Mouse (Mus musculus): ENCODE measurements around the gene Rad51d. TPM values are rescaled to one million over a fixed set of nuclear protein-coding genes. Genes with fewer than 3 reads are reported as not detected.
"Not testable (repeated sequence)": the region's sequence is repeated elsewhere in the genome, so short reads cannot be mapped to it uniquely, and the experiment has no call there.

The Rad51d gene
- polyA plus RNA-seq (2015; fragmentation: Nextera tagmentation; extraction: Ambion mirVana) = 13.5 and 15.2 TPM in 2 replicates

- Histone ChIP-seq H3K27ac (ENCODE audit: low read length) (peak within 1 kb of the TSS; percentile 20; the same call in 1 of the 2 replicates), H3K9ac (replicated peaks; ENCODE audit: low read depth, low read length) (peak within 1 kb of the TSS; percentile 79), H3K27me3 (replicated peaks; ENCODE audit: control insufficient read depth, insufficient read depth, low read length) (no peaks in the 10 kb centered on the region), H3K36me3 (ENCODE audit: control insufficient read depth, insufficient read depth) (no peaks in the 10 kb centered on the region), H3K9me3 (ENCODE audit: control insufficient read depth, low read length) (no peaks in the 10 kb centered on the region), H3K4me2 (ENCODE audit: low read length) (peak within 1 kb of the TSS; percentile 94), H3K4me1 (replicated peaks; ENCODE audit: control insufficient read depth, insufficient read depth, low read length) (peaks cover 24% of the 10 kb centered on the region), H3K4me3 (replicated peaks; ENCODE audit: low read length) (peak within 1 kb of the TSS; percentile 84)
- peak; percentile 89 for ATAC-seq
- WGBS = under 1% methylated on average over 26 of the region's 26 CpGs
Observed at GRCm38 (mm10) chr11:82890342-82890762, at the start of gene Rad51d. Gene Rad51d (minus strand): TSS chr11:82890614.

DNA sequence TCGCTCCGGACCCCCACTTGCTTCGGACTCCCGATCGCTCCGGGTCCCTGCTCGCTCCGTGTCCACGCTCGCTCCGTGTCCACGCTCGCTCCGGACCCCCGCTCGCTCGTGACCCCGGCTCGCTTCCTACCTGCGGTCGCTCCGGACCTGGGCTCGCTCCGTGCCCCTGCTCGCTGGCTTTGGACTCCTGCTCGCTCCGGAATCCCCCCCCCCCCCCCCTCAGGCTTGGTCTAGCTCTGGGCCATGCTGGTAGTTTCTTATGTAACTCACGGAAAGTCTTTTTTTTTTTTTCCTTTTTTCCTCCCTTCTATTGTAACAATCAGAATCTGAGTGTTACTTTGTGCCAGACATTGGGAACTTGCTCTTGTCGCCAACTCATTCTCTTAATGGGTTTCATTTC is 42.8 kb upstream of the Rad51d start:
- Histone ChIP-seq H3K4me3 (replicated peaks; ENCODE audit: low read length) (peak overlapping the region; percentile 47), H3K9ac (replicated peaks; ENCODE audit: low read depth, low read length) (no peak overlapping the region; the same call in 1 of the 2 replicates), H3K27ac (ENCODE audit: low read length) (no peak overlapping the region), H3K36me3 (ENCODE audit: control insufficient read depth, insufficient read depth) (no peaks in the 10 kb centered on the region), H3K4me2 (ENCODE audit: low read length) (peak overlapping the region; percentile 92), H3K4me1 (replicated peaks; ENCODE audit: control insufficient read depth, insufficient read depth, low read length) (peaks cover 17% of the 10 kb centered on the region), H3K27me3 (replicated peaks; ENCODE audit: control insufficient read depth, insufficient read depth, low read length) (peaks cover 40% of the 10 kb centered on the region), H3K9me3 (ENCODE audit: control insufficient read depth, low read length) (no peaks in the 10 kb centered on the region)
- WGBS = under 1% methylated on average over 29 of the region's 29 CpGs
- ATAC-seq = no peak

DNA sequence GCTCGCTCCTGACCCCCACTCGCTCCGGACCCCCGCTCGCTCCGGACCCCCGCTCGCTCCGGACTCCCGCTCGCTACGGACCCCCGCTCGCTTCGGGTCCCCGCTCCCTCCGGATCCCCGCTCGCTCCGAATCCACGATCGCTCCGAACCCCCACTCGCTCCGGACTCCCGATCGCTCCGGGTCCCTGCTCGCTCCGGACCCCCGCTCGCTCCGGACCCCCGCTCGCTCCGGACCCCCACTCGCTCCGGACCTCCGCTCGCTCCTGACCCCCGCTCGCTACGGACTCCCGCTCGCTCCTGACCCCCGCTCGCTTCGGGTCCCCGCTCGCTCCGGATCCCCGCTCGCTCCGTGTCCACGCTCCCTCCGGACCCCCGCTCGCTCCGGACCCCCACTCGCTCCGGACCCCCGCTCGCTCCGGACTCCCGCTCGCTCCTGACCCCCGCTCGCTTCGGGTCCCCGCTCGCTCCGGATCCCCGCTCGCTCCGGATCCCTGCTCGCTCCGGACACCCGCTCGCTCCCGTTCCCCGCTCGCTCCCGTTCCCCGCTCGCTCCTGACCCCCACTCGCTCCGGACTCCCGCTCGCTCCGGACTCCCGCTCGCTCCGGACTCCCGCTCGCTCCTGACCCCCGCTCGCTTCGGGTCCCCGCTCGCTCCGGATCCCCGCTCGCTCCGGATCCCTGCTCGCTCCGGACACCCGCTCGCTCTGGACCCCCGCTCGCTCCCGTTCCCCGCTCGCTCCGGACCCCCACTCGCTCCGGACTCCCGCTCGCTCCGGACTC is 41.4 kb upstream of the Rad51d start:
- WGBS = 1% methylated on average over 101 of the region's 119 CpGs
- peaks cover 40% of the 10 kb centered on the region for H3K27me3 ChIP-seq (replicated peaks; ENCODE audit: control insufficient read depth, insufficient read depth, low read length)
- peaks cover 17% of the 10 kb centered on the region for H3K4me1 ChIP-seq (replicated peaks; ENCODE audit: control insufficient read depth, insufficient read depth, low read length)
- not testable (repeated sequence) for H3K27ac ChIP-seq (ENCODE audit: low read length); H3K36me3 ChIP-seq (ENCODE audit: control insufficient read depth, insufficient read depth); ATAC-seq; H3K9me3 ChIP-seq (ENCODE audit: control insufficient read depth, low read length)
- H3K4me2 ChIP-seq (ENCODE audit: low read length) = peak overlapping the region; percentile 92
- peak overlapping the region; percentile 39 for H3K9ac ChIP-seq (replicated peaks; ENCODE audit: low read depth, low read length)
- peak overlapping the region; percentile 47 for H3K4me3 ChIP-seq (replicated peaks; ENCODE audit: low read length)

- Histone ChIP-seq H3K4me2 (ENCODE audit: low read length) (peak overlapping the region; percentile 92), H3K4me1 (replicated peaks; ENCODE audit: control insufficient read depth, insufficient read depth, low read length) (peaks cover 17% of the 10 kb centered on the region), H3K27me3 (replicated peaks; ENCODE audit: control insufficient read depth, insufficient read depth, low read length) (peaks cover 38% of the 10 kb centered on the region), H3K4me3 (replicated peaks; ENCODE audit: low read length) (peak overlapping the region; percentile 47), H3K9ac (replicated peaks; ENCODE audit: low read depth, low read length) (peak overlapping the region; percentile 39)
- under 1% methylated on average over 28 of the region's 63 CpGs for WGBS
- not testable (repeated sequence) for H3K27ac ChIP-seq (ENCODE audit: low read length); H3K36me3 ChIP-seq (ENCODE audit: control insufficient read depth, insufficient read depth); ATAC-seq; H3K9me3 ChIP-seq (ENCODE audit: control insufficient read depth, low read length)
Observed at GRCm38 (mm10) chr11:82931161-82931560, 40.7 kb upstream of the Rad51d start.

DNA sequence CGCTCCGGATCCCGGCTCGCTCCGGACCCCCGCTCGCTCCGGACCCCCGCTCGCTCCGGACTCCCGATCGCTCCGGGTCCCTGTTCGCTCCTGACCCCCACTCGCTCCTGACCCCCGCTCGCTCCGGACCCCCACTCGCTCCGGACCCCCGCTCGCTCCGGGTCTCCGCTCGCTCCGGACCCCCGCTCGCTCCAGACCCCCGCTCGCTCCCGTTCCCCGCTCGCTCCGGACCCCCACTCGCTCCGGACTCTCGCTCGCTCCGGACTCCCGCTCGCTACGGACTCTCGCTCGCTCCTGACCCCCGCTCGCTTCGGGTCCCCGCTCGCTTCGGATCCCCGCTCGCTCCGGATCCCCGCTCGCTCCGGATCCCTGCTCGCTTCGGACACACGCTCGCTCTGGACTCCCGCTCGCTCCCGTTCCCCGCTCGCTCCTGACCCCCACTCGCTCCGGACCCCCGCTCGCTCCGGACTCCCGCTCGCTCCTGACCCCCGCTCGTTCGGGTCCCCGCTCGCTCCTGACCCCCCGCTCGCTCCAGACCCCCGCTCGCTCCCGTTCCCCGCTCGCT is 40.1 kb upstream of the Rad51d start:
- peak overlapping the region; percentile 47 for H3K4me3 ChIP-seq (replicated peaks; ENCODE audit: low read length)
- not testable (repeated sequence) for H3K36me3 ChIP-seq (ENCODE audit: control insufficient read depth, insufficient read depth); H3K27ac ChIP-seq (ENCODE audit: low read length); H3K9ac ChIP-seq (replicated peaks; ENCODE audit: low read depth, low read length); ATAC-seq; H3K9me3 ChIP-seq (ENCODE audit: control insufficient read depth, low read length)
- peaks cover 17% of the 10 kb centered on the region for H3K4me1 ChIP-seq (replicated peaks; ENCODE audit: control insufficient read depth, insufficient read depth, low read length)
- peaks cover 35% of the 10 kb centered on the region for H3K27me3 ChIP-seq (replicated peaks; ENCODE audit: control insufficient read depth, insufficient read depth, low read length)
- 1% methylated on average over 80 of the region's 85 CpGs for WGBS
- peak overlapping the region; percentile 92 for H3K4me2 ChIP-seq (ENCODE audit: low read length)

DNA sequence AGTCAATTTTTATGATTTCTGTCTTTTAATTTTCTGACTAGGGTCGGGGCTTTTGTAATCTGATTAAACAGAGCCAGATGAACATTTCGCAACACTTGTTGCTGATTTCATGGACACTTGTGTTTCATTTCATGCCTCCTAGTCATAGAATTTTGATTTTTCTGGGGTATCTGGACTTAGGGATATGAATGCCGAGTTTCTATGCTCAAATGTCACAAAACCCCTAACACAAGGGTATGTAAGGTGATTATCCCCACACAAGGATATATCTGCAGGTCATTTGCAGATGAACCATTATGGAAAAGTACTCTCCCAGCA is 39.2 kb upstream of the Rad51d start:
- WGBS = 48% methylated on average over 3 of the region's 3 CpGs
- no peak overlapping the region for H3K4me2 ChIP-seq (ENCODE audit: low read length)
- no peaks in the 10 kb centered on the region for H3K36me3 ChIP-seq (ENCODE audit: control insufficient read depth, insufficient read depth)
- peaks cover 30% of the 10 kb centered on the region for H3K27me3 ChIP-seq (replicated peaks; ENCODE audit: control insufficient read depth, insufficient read depth, low read length)
- H3K9ac ChIP-seq (replicated peaks; ENCODE audit: low read depth, low read length) = no peak overlapping the region
- no peaks in the 10 kb centered on the region for H3K9me3 ChIP-seq (ENCODE audit: control insufficient read depth, low read length)
- H3K4me1 ChIP-seq (replicated peaks; ENCODE audit: control insufficient read depth, insufficient read depth, low read length) = peaks cover 17% of the 10 kb centered on the region
- no peak overlapping the region for H3K27ac ChIP-seq (ENCODE audit: low read length)
- no peak for ATAC-seq
- H3K4me3 ChIP-seq (replicated peaks; ENCODE audit: low read length) = no peak overlapping the region

DNA sequence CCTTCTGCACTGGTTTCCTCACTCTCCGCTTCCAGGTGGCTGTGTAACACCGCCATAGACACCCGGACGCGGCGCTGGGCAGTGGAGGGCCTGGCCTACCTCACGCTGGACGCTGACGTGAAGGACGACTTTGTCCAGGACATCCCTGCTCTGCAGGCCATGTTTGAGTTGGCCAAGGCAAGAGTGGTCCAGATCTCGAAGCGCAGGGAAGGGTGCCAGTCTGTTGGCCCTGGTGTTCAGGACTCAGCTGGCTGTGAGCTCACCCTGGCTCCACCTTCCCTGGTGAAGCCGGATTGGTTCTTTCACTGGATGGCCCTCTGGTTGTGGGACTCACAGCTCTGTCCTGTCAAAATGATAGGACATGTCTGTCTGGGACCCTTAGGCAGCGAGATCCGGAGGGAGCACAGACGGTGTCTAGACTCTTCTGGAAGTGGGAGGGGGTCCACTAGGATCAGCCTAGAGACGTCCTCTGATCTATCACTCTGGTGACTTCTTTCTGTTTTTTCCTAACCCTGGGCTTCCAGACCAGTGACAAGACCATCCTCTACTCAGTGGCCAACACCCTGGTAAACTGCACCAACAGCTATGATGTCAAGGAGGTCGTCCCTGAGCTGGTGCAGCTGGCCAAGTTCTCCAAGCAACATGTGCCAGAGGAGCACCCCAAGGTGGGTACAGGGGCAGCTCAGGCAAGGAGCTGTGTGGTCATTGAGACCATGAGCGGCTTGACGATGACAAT is 38.7 kb upstream of the Rad51d start:
- ATAC-seq = no peak
- Histone ChIP-seq H3K4me2 (ENCODE audit: low read length) (no peak overlapping the region), H3K27ac (ENCODE audit: low read length) (no peak overlapping the region), H3K36me3 (ENCODE audit: control insufficient read depth, insufficient read depth) (no peaks in the 10 kb centered on the region), H3K27me3 (replicated peaks; ENCODE audit: control insufficient read depth, insufficient read depth, low read length) (peaks cover 25% of the 10 kb centered on the region), H3K4me3 (replicated peaks; ENCODE audit: low read length) (no peak overlapping the region), H3K9me3 (ENCODE audit: control insufficient read depth, low read length) (no peaks in the 10 kb centered on the region), H3K4me1 (replicated peaks; ENCODE audit: control insufficient read depth, insufficient read depth, low read length) (peaks cover 17% of the 10 kb centered on the region), H3K9ac (replicated peaks; ENCODE audit: low read depth, low read length) (no peak overlapping the region)
- 25% methylated on average over 20 of the region's 20 CpGs for WGBS

- 89% methylated on average over 6 of the region's 6 CpGs for WGBS
- H3K4me1 ChIP-seq (replicated peaks; ENCODE audit: control insufficient read depth, insufficient read depth, low read length); H3K36me3 ChIP-seq (ENCODE audit: control insufficient read depth, insufficient read depth); H3K4me3 ChIP-seq (replicated peaks; ENCODE audit: low read length); H3K9ac ChIP-seq (replicated peaks; ENCODE audit: low read depth, low read length); ATAC-seq; H3K27ac ChIP-seq (ENCODE audit: low read length); H3K9me3 ChIP-seq (ENCODE audit: control insufficient read depth, low read length); H3K27me3 ChIP-seq (replicated peaks; ENCODE audit: control insufficient read depth, insufficient read depth, low read length); H3K4me2 ChIP-seq (ENCODE audit: low read length): not testable (repeated sequence)
Observed at GRCm38 (mm10) chr11:82923910-82924309, 33.5 kb upstream of the Rad51d start.

DNA sequence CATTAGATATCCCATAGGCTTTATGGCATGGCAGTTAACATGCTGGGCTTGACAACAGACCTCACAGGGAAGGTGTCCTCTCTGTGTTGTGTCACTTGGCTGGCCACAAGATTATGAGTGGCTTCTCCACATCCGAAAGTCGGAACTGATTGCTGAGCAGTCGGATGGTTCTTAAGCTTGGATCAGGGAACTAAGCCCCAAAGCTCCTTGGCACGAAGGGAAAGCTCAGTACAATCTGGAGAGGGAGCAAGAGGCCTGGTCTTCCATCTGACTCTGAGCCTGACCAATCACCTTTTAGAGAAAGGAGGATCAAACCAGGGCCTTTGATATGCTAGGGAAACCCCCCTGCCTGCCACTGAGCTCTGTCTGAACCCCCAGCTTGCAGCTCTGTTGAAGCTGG is 31.3 kb upstream of the Rad51d start:
- Histone ChIP-seq H3K9me3 (ENCODE audit: control insufficient read depth, low read length) (no peaks in the 10 kb centered on the region), H3K27ac (ENCODE audit: low read length) (no peak overlapping the region), H3K4me2 (ENCODE audit: low read length) (no peak overlapping the region), H3K4me1 (replicated peaks; ENCODE audit: control insufficient read depth, insufficient read depth, low read length) (no peaks in the 10 kb centered on the region), H3K4me3 (replicated peaks; ENCODE audit: low read length) (no peak overlapping the region), H3K36me3 (ENCODE audit: control insufficient read depth, insufficient read depth) (no peaks in the 10 kb centered on the region), H3K27me3 (replicated peaks; ENCODE audit: control insufficient read depth, insufficient read depth, low read length) (0 out of 2 replicates have a peak, but pooled peaks cover 2% of the 10 kb centered on the region), H3K9ac (replicated peaks; ENCODE audit: low read depth, low read length) (no peak overlapping the region)
- no peak for ATAC-seq
- 76% methylated on average over 4 of the region's 4 CpGs for WGBS
